Mouse (Mus musculus): ENCODE measurements at regions not wholly inside any gene's neighbourhood (a gene's known extent, or its start where the extent isn't known, plus 50 kb on each side); places are given as distances from the start of the nearest gene placed in this dataset.
A peak's percentile ranks its signal among the peaks of the same experiment; 100 is the strongest.

DNA sequence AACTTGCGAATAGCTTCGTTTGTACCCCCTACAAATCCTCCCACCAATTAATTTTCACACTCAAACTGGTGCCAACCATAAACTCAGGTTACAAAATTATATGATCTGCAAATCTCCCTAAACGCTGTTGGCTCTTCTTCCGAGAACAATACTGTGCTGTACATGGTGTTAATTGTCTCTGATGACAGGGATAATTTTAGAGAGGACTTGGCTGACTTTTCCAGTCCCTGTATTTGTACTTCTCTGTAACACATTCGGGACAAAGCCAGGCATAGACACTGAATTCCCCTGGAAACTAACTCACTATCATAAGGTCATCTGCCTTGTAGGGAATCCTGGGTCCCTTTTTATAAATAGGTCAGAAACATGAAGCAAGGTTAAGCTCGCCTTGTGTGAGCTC, 442.4 kb downstream of the Ppargc1a start:
- no peak for DNase-seq

DNA sequence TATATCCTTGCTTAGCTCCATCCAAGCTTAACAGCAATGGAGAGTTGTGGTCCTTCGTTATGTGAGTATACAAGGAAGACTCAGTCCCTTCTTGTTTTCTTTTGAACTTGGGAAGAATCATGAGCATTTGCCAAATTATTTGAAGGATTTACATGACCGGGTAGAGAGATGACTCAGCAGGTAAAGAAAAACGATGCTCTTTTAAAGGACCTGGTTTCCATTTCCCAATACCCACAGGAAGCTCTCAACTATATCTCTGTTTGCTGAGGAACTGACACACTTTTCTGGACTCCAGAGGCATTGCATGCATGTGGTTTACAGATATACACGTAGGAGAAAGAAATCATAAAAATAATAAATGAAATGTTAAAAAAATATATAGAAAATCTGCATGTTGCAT, 457.5 kb downstream of the Ppargc1a start:
- no peak for DNase-seq

DNA sequence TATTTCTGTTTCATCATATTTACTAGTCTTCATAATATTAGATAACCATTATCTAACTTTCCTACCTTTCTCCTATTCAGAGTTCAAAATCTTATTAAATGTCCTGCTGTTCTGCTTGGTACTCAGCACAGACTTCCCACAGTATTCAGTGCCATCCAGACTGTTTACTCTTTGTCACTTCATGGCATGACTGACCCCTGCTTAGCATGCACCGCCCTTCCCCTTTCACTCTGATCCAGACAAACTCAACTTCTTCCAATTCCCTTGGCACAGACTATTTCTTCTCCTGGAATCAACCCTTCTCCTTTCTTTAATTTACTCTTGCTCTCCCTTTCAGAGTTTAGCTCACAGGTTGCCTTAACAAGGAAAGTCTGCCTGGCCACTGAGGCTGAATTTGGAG, 458.8 kb downstream of the Ppargc1a start:
- no peak for DNase-seq

DNA sequence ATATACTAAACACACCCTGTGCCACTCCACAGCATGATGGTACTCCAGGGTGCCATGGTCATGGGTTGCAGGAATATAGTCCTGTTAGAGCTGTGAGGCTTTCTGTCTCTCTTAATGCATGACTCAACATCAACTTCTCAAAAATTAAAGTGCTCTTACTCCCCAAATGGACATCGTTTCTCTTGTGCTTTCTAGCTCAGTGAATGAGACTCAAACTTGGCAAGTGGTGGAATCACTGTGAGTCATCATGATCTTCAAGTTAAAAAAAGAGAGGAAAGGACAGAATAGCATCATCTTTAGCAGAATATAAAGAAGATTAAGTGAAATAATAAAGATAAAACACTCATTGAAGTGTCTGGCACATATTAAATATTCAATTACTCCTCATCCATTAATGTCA, 459.3 kb downstream of the Ppargc1a start:
- no peak for DNase-seq

DNA sequence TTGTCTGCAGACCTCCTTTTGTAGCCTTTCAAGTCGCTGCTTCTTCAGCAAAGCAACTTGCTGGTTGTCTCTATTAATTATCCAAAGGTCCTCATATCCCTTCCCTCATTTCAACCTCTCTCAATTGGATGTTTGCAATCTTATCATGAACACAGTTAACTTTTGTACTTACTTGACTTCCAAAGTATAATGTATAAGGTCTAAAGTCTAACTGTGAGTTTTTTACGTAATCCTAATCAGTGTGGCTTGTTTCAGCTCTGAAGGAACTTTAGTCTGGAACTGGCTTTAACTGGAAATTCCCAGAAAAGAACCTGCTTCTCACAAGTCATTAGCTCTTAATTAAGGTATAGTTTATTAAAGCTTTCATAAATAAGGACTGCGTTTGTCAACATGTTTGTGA, 467.6 kb downstream of the Ppargc1a start:
- DNase-seq: no peak

DNA sequence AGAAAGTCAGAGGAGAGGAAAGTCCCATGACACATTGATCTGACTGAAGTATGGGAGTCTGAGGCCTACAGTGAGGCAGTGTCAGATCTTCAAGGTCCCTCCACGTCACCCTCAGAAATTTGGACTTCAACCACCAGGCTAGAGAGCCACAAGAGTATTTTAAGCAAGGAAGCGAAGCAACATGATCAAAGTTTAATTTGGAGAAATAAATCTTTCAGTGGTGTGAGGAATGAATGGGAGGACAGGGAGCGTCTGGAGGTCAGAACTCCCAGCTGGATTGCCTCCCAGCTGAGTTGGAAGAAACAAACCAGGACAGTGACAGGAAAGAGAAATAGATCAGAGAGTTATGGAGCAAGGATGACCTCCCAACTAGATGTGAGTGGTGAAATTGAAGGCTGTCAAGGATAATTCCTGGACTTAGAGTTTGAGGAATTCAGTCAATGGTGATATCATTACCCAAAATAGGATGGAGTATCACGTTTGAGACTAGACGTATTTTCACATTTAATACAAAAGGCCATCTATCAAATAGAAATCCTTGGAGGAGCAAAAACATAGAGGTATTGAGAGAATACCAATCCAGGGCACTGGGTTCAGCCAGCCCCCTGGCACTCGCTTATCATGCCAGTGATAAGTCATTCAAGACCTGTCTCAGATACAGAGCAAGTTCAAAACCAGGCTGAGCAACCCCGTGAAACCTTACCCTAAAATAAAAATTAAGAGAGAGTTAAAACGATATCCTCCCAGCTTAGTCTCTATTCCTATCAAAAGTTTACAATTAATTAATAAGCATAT, 494.7 kb downstream of the Ppargc1a start:
- DNase-seq: peak; percentile 17 to 28

DNA sequence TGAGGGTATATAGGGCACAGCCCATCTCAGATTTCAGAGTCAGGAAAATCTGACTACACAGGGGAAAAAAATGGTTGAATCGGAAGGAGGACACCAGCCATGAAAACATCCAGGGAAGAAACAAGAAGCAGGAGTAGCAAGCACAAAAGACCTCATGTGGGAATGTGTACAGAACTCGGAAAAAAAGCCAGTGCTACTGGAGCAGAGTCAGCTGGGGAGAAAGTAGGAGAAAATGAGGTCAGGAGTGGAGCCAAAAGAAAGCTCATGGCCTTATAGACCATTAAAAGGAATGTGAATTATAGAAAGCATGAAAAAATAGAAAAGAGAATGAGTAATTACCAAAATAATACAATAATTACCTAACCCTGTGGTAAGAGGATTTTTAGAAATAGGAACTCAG, 495.4 kb downstream of the Ppargc1a start:
- no peak for DNase-seq

DNA sequence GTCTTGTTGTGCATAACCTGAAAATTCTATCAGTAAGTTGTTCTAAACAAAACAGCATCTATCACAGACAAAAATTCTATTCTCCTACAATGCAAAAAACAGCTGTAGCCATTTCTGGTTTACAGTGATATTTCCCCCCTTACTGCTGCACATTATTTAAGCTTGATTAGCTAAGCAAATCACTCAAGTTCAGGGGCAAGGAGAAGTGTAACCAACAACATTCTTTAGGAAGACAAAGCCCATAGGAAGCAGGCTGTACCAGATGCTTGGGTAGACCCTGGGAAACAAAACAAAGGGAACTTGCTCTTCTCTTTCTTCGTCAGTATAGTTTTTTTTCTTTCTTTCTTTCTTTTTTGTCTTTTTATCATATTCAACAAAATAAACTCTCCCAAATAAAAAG, 497.9 kb downstream of the Ppargc1a start:
- DNase-seq: no peak

DNA sequence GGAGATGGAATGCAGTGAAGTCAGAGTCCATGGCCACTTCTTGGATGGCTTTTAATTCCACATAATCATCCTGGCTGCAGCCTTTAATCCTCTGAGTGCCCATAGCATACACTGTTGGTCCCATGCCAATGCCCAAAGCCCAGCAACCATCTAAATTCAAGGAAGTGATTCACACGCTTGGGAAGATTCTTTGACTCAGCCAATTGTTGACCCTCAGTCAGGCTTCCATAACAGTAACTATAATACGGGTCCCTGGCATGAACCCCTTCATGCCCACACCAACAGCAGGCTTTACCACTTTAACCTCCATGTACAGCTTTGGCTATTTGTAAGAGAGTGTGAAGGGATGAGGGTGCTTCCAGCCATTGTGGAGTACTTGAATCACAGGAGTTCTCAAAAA, 521.7 kb downstream of the Ppargc1a start:
- DNase-seq: no peak

DNA sequence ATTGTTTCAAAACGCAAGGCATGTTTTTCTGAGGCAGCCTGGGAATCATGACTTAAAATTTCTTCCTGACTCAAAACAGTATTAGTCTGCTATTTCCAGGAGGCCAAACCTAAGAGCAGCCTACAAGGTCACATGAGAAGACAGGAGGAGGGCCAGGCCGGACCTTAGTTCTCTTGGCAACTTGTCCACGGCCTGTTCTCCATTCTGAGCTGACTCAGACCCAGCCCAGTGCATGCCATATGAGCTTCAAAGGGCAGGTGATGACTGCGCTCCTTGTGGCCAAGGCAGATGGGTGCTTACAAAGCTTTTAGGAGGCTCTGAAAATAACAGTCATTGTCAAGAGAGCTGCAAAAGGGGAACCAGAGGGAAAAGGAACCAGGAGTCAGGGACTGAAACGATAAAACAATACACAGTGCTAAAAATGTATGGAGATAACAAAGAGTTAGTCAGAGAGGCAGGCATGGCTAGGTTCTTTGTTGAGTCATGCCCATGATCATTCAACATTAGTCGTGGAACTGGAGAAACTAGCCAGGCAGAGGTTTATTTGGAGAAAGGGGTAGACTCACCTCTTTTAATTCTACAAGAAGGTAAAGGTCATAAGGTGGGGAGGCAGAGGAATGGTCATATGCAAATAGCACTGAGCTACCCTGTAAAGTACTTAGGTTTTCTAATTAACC, 525.8 kb downstream of the Ppargc1a start:
- DNase-seq: peak; percentile 43 to 66

DNA sequence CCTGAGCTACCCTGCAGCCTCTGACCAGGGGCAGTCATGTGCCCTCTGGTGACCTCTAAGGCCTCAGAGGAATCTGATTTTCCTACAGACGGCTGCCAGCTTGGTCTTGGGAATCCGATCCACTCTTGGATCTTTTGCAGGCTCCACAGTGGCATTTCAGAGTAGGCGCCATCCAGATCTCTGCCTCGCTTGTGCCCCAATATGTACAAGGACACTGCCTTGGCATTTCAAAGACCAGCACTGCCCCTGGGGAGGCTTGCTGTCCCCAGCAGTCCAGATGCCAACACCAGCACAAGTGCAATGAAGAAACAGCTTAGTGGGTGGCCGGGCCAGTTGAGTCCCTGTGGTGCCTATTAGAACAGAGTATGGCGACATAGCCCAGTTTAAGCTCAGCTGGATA, 526.6 kb downstream of the Ppargc1a start:
- peak; percentile 43 to 51 for DNase-seq

DNA sequence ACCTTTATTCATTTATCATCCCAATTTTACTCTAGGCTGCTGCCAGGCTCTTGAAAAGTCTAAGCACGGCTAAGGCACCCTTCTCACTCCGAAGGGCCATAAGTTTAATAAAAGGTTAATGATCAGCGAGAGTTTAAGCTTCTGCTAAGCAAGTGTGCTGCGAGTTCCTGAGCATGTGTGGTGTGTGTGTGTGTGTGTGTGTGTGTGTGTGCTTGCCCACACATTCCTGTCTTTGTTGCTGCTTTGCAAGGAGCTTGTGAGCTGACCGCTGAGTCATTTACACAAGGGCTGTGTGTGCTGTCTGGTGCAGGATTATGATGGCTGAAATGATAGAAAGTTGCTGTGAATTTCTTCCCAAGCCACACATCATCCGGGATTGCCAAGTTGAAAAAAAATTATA, 527.1 kb downstream of the Ppargc1a start:
- DNase-seq: peak; percentile 32 to 37

DNA sequence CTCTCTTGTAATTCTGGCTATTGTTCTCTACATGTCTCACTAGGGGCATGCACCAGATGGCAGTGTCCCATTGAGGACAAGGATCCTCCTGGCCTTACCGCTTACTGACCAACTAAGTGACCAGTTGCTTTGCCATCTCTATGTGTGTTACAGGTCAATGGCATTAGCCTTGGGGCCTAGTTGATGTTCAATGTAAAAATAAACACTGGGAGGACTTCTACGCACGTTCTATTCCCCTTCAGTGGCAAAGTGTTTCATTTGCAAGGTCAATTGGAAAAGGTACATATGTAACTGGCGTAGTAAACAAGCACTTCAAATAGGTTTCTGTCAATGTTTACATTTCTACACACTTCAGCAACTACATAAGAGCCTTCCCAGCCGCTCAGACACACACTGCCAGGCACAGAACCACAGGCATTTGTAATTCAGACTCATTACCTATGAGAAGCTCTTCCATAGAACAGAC, 527.8 kb downstream of the Ppargc1a start:
- DNase-seq: peak; percentile 67 to 82

DNA sequence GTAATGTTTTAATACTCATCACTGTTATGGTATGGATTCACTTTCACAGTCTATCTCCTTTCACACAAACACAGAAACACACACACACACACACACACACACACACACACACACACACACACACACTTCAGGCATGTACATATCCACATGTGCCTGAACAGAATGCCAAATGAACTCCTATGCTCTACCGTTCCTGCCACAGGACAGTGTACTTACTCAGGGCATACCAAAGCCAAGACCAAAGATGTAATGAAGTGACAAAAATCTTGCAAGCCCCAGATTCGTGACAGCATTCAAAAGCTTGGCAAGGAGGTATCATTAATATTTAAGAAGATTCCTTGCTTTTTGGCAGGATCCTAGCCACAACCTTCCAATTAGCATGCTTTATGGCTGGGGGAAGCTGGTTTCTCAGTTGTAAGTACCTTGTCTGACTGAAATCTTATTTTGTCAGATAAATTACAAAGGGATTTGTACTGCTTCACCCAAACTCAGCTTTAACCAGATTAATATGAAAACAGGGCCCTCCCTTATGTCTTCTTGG, 531.0 kb downstream of the Ppargc1a start:
- no peak for DNase-seq

DNA sequence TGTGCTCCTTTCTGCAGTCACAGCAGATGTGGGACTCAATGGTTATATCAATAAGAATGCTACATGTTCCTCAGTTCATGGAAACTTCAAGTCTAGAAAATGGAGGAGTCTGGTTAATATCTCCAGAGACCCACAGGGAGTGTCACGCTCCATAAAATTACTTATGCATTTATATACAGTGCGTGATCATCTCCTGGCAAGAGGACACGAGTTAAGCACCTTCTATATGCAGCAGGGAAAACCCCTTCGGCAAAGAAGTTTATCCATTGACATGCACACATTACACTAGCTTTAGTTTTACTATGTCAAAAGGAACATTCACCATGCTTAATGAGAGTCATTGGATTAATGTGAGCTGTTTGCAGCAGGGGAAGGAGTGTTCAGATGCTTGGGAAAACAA, 538.6 kb downstream of the Ppargc1a start:
- DNase-seq: no peak

DNA sequence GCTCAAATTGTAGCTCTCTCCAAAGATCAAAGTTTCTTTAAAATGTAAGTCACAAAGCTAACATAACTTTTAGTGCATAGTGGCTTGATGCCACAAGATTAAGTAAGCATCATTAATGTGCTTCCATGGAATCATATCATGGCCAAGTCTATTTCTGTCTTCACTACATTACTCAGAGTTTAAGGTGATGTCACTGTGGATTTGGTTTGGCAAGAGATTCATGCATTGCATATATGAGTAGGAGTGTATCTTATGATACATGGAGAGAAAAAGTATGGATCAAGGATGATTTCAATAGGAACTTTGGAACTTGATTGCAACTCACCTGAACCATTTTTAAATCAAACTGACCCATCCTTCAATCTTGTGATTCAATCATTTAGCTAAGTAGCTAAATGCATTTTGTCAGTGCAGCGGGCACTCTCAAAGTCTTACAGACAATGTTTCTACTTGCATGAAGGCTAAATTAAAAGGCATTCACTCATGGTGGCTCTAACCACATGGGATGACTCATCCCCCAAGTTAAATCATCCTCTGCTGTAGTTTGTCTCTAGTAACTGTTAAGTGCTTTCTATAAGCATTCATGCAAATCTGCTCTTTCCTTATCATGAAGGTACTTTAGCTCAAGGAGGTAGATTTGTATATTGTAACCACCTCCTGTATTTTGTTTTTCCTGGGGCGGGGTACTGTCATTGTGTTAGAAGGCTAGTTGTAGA, 576.5 kb downstream of the Ppargc1a start:
- no peak for DNase-seq
